Mouse (Mus musculus) neutrophil, adult 5-6 weeks (primary cell): ENCODE data around the gene Fbxl14. TPM values are rescaled to one million over a fixed set of nuclear protein-coding genes. Genes with fewer than 3 reads are reported as not detected.
"Not testable (repeated sequence)": the region's sequence is repeated elsewhere in the genome, so short reads cannot be mapped to it uniquely, and the experiment has no call there.

Source experiments
- ATAC-seq: fragments of 151-379, 151-347 bp; 2 replicates; pipeline ENCODE4 v1.8.0; 2017; ENCODE audit warnings: mild to moderate bottlenecking, moderate TSS enrichment; ENCODE audit not compliant: insufficient number of reproducible peaks, poor library complexity, low FRiP score, severe bottlenecking; ENCODE audit errors: extremely low read depth
- total RNA-seq: library from RNA; stranded (forward); fragments of 200-1000 nt; gene quantifications from 2 replicates; pipeline ENCODE4 v1.2.3, GENCODE M21; 2017

Gene Fbxl14
- total RNA-seq = 58.9 and 63.7 TPM in 2 replicates

GRCm38 (mm10) chr6:119479343-119479875, at the start of gene Fbxl14:
TSS of gene Fbxl14 (plus strand) at chr6:119479668.
- peak; percentile 21; the same call in 1 of the 2 replicates for ATAC-seq

DNA sequence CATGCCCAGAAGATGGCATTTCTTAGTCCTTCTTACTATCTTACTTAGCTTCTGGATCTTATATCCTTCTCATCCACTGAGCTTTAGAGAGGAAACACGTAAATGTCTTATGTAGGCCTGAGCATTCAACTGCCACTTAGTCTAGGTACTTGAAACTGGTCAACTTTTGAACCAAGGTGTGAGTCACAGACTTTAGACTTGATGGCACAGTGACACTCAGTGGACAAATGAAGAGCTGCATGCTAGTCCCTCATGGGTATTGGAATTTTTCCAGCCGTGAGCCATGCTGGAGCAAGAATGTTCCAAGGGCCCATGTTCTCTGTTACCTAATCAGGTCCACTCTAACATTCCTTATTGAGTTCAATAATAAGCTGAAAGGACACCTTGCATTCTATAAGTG, 49.0 kb upstream of the Fbxl14 start:
- peak; percentile 73 for ATAC-seq

GRCm38 (mm10) chr6:119431751-119432324, 47.6 kb upstream of the Fbxl14 start:
- ATAC-seq = no peak

DNA sequence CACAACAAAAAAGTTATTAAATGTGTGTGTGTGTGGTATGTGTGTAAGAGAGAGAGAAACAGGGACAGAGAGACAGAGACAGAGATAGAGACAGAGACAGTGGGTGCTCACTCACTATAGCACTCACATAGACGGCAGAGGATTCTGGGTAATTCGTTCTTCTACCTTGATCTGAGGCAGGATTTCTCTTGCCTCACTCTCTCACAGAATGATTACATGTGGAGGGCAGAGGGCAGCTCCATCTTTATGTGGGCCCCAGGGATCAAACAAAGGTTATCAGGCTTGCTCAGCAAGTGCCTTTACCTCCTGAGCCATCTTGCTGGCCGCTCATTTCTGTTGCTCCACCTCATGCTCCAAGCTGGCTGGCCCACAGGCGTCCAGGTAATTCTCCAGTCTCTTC, 45.1 kb upstream of the Fbxl14 start:
- ATAC-seq = no peak

DNA sequence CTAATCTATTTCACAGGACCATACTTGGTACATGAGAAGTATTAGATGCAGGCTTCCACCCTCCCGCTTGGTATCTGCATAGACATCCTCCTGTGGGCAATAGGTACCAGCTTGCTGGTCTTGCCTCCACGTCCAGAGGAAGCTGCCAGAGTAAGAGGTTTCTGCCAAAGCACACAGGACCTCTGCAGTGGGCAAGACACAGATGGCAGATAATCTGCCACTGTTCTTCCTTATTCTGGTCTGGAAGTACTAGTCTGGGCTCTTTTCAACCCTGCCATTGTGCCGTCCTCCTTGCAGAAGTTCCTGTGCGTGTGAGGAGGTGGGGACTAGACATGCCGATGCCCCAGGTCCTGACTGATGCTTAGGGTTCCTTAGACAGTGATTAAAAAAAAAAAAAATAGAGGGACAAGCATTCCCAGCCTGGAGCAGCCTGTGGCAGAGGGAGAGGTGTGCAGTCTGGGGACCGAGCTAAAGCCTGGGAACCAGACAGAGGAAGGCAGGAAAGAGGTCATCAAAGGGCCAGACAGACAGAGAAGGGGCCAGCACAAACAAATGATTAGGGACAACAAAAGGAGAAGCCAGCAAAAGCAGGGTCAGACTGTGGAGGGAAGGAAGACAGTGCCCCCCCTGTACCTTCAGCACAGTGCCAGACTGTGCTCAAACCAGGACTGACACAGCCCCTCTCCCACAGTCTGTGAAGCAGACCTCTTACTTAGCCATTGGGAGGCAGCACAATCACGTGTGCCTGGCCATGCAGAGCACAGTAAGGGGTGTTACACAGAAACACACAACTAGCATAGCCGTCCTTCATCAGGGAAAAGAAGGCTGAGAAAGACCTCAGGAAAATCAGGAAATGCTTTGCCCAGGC, 41.3 kb upstream of the Fbxl14 start:
- no peak for ATAC-seq

GRCm38 (mm10) chr6:119442729-119443128, 36.7 kb upstream of the Fbxl14 start:
- ATAC-seq = not testable (repeated sequence)

GRCm38 (mm10) chr6:119443742-119444645, 35.5 kb upstream of the Fbxl14 start:
- ATAC-seq = peak; percentile 86

DNA sequence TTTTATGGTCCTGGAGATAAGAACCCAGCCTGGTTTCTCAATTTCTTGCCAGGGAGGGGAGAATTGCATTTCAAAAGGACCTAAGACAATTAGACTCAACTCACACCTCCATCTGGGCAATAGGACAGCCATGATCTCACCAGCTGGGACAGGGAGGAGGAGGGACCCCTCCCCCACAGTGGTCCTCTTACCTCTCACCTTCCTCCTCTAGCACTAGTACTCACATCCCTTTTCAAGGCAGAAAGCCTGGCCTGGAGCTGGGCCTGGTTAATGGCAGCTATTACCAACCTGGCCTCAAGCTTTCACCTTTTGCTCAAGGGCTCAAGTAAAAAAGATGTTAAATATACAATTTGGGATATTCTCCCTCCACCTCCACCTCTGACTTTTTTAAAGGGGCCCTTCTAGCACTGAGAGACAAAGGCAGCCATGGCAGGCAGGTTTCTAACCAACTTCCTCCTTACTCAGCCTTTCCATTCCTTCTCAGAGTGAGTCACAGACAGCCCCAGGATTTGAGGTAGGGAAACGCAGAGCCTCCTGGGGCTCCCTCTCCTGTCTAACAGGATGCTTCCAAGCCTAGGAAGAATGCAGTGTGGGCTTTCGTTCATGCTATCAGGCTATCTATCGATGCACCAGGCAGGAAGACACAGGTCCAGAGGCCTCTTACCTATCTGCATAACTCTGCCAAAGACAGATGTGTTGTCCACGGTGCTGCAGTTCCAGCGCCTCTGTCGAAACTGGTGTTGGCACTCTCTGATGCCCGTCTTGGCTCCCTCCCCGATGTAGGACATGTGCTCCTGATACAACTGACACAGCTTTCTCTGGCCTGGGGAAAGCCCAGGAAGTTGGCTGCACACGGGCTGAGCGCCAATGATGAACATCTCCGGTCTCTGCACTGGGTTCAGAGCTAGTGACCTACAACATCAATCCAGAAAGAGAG, 33.5 kb upstream of the Fbxl14 start:
- ATAC-seq = no peak

GRCm38 (mm10) chr6:119448321-119449059, 31.0 kb upstream of the Fbxl14 start:
- no peak for ATAC-seq

DNA sequence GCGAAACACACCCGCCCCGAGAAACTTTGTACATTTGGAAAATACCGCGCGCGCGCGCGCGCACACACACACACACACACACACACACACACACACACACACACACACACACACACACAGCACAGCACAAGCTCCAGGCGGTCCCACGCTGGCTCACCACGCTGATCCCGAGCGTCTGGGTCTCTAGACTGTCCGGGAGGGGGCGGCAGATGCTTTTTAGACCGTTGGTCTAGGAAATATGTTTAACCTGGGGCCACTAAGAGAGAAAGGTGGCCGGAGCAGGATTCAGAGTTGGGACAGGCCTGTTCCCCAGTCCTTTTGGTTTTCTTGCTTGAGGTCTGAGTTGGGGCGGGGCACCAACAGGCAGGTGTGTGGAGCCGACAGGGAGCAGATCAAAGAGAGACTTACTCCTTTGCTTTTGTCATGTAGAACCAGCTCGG, 30.4 kb upstream of the Fbxl14 start:
- no peak for ATAC-seq

DNA sequence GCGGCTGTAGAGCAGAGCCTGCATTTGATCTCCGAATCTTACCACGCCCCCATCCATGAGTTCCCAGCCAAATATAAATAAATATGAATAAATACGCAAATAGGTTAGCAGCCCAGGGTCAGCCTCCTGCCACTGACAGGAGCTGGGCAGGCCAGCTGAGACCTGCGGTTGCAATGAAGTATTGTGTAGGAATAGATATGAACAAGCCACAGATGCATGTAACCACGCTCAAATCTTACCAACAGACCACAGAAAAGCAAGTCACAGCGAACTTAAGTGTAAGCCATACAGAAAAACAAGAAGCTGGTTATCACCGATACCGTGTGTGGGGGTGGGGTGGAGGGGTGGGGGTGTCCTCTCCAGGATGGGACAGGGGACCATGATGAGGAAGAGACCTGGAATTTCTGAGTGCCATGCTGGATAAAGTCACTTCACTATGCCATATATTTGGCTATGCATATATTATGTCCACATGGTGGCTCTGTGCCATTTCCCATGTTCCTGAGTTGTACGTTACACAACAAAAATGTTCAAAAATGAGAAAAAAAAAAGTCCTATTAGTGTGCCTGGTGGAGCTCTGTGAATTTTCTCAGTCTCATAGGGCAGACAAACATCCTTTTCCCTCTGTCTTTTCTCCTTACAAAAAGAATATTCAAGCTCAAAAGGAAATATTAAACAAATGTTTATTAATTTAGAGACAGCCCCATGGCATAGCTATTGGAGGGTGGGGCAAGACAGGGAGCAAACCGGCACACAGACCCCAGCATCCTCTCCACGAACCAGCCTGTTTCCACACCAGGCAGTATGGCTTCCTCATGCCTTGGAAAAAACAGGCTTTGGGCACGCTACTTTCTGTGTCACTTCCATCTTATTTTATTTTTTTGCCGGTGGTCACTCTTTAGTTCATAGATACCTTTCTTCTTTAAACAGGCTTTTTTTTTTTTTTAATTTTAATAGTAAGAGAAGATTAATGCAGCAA, 28.2 kb upstream of the Fbxl14 start:
- ATAC-seq = no peak

GRCm38 (mm10) chr6:119451981-119452499, 27.4 kb upstream of the Fbxl14 start:
- no peak for ATAC-seq

DNA sequence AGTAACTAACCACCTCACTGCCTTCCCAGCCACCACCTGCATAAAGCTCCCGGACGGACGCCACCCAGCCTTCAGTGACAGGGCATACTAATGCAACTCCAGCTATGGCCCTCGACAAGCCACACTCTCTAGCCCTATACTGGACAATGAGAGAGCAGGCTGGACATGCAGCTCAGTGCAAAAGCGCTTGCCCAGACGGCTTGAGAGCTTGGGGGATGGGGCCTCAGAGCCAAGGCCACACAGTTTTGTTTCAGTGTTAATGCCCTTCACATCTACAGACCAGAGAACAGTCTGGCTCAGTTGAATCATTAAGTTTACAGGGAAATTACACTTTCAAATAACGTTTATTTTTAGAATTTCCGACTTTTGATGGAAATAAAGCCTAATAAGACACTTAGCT, 21.3 kb upstream of the Fbxl14 start:
- ATAC-seq = no peak

DNA sequence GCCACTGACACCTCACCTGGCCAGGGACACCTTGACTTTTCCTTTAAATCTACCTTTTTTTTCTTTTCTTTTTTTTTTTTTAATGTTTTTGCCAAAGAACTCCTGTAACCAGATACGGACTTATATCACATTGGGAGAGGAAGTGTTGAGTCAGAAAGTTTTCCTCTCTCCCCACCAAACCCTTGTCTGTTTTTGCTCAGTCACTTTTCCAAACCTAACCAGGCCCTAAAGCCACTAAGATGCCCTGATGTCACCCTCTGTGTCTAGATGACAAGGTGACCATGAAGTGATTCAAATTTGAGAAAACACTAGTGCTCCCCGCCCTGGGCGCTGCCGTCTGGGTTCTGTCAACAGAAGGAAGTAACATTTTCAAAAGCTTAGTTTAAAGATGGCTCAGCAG, 20.4 kb upstream of the Fbxl14 start:
- no peak for ATAC-seq

GRCm38 (mm10) chr6:119460391-119460790, 19.1 kb upstream of the Fbxl14 start:
- no peak for ATAC-seq

- ATAC-seq = no peak
Observed at GRCm38 (mm10) chr6:119466161-119466560, 13.3 kb upstream of the Fbxl14 start.
